Mouse (Mus musculus) MN1 (cell line): Measurements from ENCODE around the gene Fgfr2.

Experiments
- DNase-seq: peaks from one replicate; pipeline ENCODE4 v3.0.0-alpha.2; 2016; ENCODE audit warnings: low spot score

The Fgfr2 gene

DNA sequence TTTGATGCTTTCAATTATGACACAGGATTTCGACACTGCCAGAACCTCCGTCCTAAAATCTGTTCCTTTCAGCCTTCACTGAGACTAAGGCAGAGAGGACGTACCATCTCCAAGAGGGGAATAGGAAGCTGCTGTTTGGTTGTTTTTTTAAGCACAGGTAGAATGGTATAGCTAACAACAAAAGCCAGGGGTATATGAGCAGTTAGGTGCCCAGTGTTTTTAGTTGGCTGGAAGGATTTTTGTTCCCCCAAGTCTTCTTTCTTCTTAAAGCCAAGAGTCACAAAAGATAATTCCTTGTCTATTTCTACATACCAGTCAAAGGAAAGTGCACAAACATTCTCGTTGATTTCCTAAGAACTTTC lies 2859.9 kb downstream of the Fgfr2 start:
- no peak for DNase-seq

DNA sequence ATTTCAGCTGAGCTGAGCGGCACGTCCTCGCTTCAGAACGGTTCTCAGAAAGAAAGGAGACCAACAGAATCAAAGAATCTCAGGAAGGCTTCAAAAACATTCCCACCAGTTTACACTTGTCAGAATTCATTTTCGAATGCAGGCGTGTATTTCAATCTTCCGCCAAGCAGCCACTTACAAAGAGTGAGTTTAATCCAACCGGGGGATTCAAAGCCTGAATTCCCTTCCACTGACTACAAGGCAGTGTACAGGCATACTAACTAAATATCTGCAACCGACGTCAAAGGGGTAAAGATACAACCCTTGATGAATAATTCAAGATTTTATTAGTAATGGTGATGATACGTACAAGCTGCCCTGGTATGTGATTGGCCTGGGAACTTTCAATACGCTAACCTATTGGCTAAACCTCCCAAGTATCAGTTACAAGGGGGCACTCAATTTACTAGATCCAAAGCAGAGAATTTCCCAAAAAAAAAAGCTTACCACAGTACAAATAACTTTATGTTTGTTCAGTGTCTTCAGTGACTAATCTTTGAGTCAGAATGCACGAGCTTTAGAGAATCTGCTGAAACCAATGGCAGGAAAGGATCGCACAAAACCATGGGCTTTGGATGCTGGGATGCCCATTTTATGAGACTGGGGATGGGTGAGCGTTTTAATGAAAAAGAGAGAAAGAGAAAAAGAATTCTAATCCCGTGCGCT lies 2860.5 kb downstream of the Fgfr2 start:
- DNase-seq: no peak

- no peak for DNase-seq
These were observed 2861.2 kb downstream of the Fgfr2 start for GRCm38 (mm10) chr7:130261684-130262527.

DNA sequence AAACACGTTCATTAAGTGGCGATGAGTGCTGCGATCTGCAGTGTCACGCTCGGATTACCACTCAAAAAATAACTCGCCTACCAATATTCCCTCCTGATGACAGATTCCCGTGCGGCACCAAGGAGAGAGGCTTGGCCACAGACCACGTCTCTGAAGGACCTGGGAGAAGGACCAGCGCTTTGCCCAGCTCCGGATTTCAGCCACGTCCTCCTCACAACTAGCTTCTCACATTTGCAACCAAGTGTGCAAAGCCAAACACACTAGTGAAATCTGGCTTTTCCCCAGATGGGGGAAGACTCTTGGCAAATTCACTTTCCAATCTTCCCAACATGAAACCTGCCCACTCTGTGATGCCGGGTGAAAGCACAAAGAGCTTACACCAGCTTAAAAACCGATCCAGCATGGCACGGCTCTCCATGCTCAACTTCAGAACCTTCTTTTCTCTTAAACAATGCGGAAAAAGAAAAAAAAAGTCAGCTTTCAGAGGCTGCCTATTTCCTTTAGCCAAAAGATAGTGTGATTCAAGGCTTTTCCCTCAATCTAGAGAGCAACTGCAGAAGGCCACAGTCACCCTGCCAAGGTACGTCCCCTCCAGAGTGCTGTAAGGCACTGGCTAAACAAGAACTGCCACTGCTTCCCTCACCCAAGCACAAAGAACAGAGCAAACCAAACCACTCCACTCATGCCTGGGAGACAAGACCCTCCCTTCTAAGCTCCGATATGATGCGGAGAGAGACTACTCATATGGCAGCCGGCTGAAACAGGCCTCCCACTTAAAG lies 2862.1 kb downstream of the Fgfr2 start:
- no peak for DNase-seq

- DNase-seq: no peak
These were observed 2863.1 kb downstream of the Fgfr2 start for GRCm38 (mm10) chr7:130260060-130260459.

- no peak for DNase-seq
These were observed 2864.3 kb downstream of the Fgfr2 start for GRCm38 (mm10) chr7:130258704-130259295.

GRCm38 (mm10) chr7:130257991-130258703 lies 2865.0 kb downstream of the Fgfr2 start:
- no peak for DNase-seq

DNA sequence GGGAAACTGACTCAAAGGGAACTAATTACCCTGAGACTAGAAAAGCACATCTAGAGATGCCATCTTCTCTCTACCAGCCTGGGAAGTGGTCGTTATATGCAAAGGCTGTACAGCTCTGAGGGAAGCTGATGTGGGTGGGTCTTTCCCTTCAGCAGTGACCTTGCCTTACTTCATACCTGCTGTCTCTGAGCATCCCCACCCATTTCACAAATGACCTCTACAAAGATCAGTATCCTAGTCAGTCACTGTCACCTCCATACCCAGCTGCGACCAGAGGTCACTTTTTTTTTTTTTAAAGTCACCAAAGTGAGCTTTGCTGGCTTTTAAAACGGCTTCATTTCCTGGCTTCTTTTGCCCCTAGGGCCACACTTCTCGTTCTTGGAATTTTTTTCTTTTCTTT lies 2869.9 kb downstream of the Fgfr2 start:
- DNase-seq: no peak

DNA sequence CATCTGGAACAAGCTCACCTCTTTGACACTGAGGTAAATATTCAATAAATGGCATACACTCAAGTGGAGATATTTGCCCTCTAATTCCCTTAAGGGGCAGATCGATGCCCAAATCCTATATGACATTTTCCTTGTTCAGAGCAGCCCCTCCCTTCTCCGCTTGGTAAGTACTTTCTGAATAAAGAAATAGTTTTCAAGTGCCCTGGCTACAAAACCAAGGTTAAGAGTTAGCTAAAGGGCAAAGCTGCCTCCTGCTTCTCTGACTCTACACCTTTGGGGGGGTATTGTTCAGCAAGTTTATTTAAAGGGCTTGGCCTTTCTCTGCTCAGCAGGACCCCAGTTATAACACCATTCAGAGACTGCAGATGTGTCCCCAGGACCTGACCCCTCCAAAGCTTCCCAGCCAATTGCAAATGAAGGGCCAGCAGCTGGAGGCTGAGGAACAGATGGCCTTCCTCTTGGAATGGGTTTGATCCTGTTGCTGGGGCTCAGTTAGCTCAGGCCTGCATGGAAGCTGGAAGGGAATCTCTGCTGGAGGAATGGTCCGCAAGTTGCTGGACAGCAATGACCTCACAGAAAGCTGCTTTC lies 2871.1 kb downstream of the Fgfr2 start:
- no peak for DNase-seq

GRCm38 (mm10) chr7:130250994-130251393 lies 2872.2 kb downstream of the Fgfr2 start:
- DNase-seq: no peak

DNA sequence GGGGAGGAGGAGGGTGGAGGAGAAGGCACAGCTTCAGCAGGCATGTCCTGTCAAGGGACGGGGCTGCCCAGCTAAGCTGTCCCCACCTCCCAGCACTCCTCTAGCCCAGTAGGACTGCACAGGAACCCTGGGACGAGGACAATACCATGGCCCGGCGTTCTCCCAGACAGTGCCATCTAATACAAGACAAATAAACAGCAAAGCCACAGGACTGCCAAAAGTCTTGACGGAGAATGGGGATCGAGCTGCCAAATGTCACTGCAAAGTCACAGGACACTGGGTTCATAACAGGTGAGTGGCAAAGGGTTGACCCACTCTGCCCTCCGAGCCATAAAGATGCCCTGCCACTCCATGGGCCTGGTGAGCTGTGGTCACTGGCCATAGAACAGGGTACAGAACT lies 2874.7 kb downstream of the Fgfr2 start:
- DNase-seq: no peak

- DNase-seq: no peak
These were observed 2875.3 kb downstream of the Fgfr2 start for GRCm38 (mm10) chr7:130247831-130248230.

- no peak for DNase-seq
These were observed 2876.7 kb downstream of the Fgfr2 start for GRCm38 (mm10) chr7:130246483-130246882.

GRCm38 (mm10) chr7:130244545-130244944 lies 2878.6 kb downstream of the Fgfr2 start:
- no peak for DNase-seq

DNA sequence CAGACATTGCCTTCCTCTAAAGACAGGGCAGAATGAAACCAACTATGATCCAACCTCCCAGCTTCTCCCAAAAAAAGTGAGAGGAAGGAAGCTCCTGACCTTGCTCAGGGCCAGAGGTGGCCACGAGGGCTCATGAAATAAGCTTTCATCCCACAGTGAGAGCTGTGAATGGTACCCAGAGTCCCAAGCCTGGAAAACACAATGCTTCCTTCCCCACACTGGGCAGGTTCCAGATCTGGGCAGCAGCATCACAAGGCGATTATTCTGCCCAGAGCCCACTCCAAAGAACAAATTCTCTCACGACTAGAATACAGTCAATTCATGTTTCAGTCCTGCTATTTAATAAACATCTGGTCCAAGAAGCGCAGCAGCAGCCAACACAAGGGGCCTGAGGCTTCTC lies 2879.3 kb downstream of the Fgfr2 start:
- DNase-seq: no peak

GRCm38 (mm10) chr7:130240191-130240590 lies 2883.0 kb downstream of the Fgfr2 start:
- no peak for DNase-seq

DNA sequence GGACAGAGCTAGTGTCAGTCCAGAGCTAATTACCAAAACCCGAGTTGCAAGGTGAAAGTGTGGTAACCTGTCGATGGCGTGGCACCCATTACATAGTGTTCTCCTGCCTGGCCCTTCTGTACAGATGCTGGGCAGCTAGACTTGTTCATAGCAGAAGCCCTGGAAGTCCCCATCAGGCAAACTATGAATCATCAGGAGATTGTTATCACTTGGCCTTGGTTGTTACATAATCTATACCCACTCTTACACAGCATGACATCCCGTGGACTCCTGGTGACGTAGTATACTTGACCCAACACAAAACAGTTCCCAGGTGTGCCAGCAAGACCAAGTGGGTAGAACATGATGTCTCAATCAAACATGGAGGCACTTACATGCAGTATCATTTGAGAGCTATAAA lies 2885.9 kb downstream of the Fgfr2 start:
- no peak for DNase-seq

DNA sequence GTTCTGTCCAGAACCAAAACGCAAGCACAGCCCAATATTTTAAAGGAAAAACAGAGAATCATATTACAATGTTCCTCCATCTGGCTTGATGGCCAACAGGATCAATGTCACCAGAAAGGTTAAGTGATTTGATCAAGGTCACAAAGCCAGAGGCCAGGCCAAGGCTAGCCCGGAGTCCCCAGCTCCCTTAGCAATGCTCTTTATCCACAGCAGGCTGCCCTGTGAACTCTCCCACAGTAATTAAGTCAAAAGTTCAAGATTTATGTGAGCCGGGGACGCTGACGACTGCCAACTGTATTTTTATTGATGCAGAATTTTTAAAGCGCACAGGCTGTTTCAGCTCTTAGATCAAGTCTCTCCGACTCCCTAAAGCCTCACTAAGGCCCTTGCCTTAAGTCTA lies 2889.4 kb downstream of the Fgfr2 start:
- no peak for DNase-seq

DNA sequence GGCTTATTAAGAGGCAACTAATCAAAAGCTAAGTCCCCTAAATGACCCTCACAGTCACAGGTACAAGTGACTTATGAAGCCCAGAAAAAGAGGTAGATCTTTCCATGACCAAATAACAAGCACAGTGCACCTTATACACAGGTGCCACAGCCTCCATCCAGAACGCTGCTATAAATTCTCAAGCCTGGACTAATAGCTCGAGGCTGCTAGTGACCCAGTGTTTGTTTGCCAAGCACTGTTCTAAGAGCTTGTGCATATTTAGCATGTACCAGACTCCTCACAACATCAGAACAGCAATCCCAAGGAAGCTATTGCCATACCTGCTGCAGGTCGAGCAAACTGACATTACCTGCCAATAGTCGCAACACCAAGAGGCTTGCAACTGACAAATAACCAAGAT lies 2893.1 kb downstream of the Fgfr2 start:
- DNase-seq: no peak

DNA sequence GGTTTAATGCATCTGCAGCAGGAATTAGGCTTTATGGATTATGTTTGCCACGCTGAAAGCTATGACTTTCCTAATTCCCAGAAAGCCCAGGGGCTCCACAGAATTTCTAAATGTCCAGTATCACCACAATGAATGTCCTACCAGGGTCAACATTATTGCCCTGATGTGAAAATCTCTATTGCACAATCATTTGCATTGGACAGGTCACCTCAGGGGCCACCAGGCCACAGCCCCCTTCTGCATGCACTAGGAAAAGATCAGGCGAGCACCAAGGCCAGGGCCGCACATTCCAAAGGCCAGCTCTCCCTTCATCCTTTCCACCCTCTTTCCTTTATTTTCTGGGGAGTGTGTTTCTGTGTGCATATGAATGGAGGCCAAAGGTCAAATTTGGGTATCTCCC lies 2897.9 kb downstream of the Fgfr2 start:
- DNase-seq: no peak

GRCm38 (mm10) chr7:130222633-130223354 lies 2900.4 kb downstream of the Fgfr2 start:
- DNase-seq: no peak
